Mouse (Mus musculus) left cerebral cortex, postnatal 10 days (tissue): Measurements from ENCODE around the gene Gdi2. TPM values are rescaled to one million over a fixed set of nuclear protein-coding genes. Genes with fewer than 3 reads are reported as not detected.

Experiments
- DNase-seq, 2 experiments: peaks; one replicate each; pipeline ENCODE4 v3.0.0; 2021 to 2022; ENCODE audit warnings: low spot score in 2 of 2, mixed read lengths in 1 of 2; ENCODE audit errors: extremely low spot score in 1 of 2
- intact Hi-C: fragments of 180-260 bp; cut with DNase I; formaldehyde crosslinking; loops from one replicate; pipeline ENCODE4 v1.15.1; 2025
- total RNA-seq, 2 experiments: library from RNA; stranded (reverse); gene quantifications; 2 replicates each; pipeline ENCODE4 v1.2.3; 2021

Gdi2 gene
- total RNA-seq, 2 experiments from 2014 or later: 344 to 350 TPM

DNA sequence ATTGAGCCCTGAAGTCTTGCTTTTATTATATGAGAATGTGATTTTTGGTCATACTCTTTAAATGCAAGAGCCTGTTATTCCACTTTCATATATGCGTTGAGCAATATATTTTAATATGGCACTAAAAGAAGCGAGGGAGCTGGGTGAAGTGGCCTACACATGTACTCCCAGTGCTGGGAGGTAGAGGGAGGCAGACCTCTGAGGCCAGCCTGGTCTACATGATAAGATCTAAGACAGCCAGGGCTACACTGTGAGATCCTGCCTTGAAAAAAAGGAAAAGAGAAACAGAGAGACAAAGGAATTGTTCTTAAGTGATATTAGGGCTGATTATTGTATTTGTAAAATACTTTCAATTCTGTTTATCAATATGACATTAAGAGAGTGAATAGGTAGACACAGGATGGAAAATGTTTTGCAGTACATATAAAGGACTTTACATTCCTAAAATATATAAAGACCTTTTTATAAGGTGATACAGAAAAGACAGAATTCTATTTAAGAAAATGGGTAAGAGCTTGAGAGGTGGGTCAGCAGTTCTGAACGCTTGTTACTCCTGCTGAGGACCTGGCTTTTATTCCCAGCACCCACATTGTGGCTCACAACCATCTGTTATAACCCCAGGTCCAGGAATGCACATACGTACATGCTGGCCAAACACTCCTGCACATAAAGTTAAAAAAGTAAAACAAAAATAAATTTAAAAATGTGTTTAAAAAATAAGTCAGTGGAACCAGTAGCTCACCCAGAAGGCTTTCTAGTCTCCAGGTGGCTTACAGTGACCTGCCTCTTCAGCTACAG is 6.4 kb downstream of the Gdi2 start:
- intact Hi-C loops: loop anchor here (5.0 kb wide), 1 partner anchor 137 kb away; no protein-coding TSS in a partner anchor
- DNase-seq: no peak

DNA sequence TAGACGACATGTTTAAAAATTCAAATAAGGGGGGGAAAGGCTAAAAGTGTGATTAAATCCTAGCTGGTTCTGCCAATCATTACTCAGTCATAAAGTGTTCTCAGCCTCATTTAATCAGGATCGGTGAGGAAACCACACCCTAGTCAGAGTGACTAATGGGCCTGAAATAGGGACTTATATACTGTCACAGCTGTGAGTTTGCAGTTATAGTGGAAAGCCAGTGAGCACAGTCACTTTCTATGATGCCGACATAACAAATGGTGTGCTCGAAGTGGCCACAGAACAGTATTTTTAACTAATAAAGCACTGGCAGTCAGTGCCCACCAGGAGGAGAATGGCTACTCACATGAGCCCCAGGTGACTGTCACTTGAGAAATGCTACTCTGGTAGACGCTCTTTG is 7.1 kb downstream of the Gdi2 start:
- intact Hi-C loops: loop anchor here (5.0 kb wide), 1 partner anchor 138 kb away; no protein-coding TSS in a partner anchor
- no peak for DNase-seq

DNA sequence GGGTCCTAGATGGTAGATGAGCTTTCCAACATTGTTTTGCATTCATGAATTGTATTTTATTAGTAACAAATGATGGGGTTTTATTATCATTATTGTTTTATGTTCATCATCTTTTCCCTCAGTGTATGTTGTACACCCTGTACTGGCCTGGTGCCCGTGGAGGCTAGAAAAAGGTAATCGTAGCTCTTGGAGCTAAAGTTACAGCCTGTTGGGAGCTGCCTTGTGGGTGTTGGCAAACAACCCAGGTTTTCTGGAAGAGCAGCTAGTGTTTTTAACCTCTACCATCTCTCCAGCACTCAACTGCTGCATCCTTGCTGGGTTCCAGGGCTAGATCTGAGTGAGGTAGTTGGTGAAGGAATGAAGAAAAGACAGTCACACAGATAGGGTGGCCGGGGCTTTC is 9.5 kb downstream of the Gdi2 start:
- intact Hi-C loops: no loop called here
- peak in 1 of 2 experiments; percentile 52 for DNase-seq

DNA sequence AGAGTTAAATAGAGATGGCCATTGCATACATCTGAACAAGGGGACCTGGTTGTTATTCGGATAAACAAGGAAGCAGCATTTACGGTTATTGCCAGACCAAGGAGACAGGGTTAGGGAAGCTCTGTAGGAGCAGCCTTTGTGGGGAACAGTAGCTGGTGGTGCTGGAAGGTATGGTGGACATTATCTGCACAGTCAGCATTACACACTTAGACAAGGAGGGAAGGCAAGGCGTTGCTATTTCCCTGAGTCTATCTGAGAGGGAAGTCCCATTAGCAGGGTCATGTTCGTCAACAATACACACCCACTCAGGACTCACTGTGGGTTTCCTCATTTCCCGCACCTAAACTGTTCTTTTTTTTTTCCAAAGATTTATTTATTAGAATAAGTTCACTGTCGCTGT is 10.0 kb downstream of the Gdi2 start:
- intact Hi-C loops: no loop called here
- DNase-seq: no peak

DNA sequence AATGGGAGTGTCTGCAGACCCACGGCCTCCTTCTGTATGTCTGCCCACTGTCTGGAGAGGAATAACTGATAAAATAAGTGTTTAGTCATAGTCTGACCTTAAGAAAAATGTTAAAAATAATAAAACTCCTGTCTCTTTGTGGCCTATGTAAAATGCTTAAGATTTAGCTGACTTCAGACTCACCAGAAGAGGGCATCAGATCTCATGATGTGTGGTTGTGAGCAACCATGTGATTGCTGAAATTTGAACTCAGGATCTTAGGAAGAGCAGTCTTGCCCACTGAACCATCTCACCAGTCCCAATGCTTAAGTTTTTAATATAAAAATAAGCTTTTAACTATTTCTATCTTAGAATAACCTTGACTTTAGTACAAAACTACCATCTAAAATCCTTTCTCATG is 25.3 kb downstream of the Gdi2 start:
- no peak for DNase-seq
- intact Hi-C loops: no loop called here

DNA sequence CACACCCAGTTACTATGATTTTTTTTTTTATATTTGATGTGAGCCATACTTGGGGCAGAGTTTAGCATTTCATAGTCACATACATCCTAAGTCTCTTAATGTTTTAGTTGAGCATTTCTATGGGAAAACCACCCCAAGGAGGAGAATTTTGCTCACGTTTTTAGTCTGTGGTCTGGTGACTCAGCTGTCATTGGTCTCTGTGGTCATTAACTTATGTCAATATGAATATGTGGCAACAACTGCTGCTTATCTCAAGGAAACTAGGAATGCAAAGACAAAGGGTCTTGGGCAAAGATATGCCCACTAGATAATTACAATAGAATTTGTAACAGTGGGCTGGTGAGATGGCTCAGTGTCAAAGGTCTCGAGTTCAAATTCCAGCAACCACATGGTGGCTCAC is 26.1 kb downstream of the Gdi2 start:
- intact Hi-C loops: no loop called here
- DNase-seq: no peak

DNA sequence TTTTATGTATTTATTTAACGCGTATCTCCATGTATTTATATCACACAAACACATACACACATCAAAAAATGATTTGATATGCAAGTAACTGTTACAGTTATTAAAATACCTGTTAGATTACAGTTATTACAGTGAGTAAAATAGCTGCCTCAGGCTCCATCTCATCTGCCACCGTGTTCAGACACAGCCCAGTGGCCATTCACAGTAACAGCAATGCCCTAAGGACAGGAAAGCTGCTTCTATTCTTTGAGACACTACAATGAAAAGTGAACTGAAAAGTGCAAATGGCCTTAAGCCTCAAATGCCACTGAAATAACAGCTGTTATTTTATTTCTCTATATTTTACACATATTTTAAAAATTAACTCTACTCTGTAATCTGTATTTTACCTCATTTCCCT is 52.9 kb downstream of the Gdi2 start:
- intact Hi-C loops: loop anchor here (5.0 kb wide), 1 partner anchor 33 kb away; no protein-coding TSS in a partner anchor

DNA sequence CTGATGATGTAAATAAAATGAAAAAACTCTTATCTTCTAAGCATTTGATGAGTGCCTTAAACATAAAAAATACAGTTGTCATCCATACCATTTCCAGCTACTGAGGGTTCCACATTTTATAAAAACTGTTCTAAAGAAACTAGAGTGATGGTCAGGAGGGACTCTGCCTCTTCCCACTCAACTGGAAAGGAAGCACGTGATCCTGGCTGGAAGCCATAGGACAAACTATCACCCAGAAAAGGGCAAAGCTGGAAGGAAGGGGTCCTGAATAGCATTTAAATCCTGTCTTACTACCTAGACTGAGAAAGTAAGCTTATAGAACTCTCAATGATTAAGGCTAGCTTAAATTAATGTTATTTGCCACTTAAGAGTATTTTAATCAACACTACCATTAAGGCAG is 56.4 kb downstream of the Gdi2 start:
- intact Hi-C loops: loop anchor here (5.0 kb wide), 1 partner anchor 37 kb away; no protein-coding TSS in a partner anchor
- no peak for DNase-seq

More for the DNA sequence above, 52.9 kb downstream of the Gdi2 start:
- DNase-seq: no peak

DNA sequence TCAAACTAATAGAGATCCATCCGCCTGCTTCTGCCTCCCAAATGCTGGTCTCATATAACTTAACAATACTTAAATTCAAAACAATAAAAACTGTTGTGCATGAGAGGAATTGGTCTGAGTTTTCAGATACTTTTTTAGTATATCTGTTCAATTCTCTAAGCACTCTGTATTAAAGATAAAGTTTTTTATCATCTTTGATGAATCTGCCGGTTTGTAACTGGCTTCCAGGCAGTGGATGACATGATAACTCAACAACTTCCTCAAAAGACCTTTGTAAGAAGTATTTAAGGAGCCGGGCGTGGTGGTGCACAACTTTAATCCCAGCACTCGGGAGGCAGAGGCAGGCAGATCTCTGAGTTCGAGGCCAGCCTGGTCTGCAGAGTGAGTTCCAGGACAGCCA is 58.4 kb downstream of the Gdi2 start:
- intact Hi-C loops: no loop called here

DNA sequence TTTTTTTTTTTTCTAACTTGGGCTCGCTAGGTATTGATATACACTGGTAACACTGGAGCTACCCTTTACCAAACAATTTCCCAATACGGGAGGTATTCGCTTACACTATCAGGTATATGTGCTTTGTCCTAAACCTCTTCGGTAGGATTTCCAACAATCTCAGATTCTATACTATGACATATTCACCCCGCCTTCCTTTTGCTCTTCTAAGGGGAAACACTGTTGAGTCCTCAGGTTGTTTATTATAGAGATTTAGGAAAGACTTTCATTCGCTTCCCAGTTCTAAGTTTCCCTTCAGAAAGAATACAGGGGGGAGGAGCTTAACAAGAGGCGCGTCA is 71.9 kb downstream of the Gdi2 start:
- intact Hi-C loops: no loop called here

More for the DNA sequence above, 58.4 kb downstream of the Gdi2 start:
- DNase-seq: no peak

DNA sequence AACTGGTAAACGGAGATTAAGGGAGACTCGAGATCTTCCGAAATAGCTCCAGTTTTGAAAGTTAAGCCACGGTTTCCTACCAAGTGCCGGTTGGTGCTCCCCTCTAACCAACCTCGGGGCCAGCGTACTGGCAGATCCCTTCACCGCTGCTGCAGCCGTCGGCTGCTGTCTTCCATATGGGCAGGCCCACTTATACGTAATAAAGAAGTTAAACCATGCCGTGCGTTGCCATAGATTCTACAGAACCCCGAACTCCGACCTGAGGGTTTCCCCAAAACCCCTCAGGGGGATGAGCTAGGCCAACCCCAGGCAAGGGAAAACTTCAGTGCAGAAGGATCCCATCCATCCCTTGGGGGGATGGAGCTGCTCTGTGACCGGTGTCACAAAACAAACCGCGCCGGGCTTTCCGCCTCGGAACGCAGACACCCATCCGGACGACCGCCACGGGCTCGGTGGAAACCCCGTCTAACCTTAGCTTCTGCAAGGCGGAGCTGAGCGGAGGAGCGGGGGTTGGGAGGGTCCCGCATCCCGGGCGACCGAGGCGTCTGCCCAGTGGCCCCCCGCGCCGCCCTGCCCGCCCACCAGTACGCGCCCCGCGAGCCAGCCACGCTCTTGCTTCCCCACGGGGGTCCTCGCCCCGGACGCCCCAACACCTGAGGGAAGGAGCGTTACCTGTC is 72.4 kb downstream of the Gdi2 start:
- peak; percentile 21 to 76 for DNase-seq
- intact Hi-C loops: no loop called here

More for the DNA sequence above, 71.9 kb downstream of the Gdi2 start:
- no peak for DNase-seq

DNA sequence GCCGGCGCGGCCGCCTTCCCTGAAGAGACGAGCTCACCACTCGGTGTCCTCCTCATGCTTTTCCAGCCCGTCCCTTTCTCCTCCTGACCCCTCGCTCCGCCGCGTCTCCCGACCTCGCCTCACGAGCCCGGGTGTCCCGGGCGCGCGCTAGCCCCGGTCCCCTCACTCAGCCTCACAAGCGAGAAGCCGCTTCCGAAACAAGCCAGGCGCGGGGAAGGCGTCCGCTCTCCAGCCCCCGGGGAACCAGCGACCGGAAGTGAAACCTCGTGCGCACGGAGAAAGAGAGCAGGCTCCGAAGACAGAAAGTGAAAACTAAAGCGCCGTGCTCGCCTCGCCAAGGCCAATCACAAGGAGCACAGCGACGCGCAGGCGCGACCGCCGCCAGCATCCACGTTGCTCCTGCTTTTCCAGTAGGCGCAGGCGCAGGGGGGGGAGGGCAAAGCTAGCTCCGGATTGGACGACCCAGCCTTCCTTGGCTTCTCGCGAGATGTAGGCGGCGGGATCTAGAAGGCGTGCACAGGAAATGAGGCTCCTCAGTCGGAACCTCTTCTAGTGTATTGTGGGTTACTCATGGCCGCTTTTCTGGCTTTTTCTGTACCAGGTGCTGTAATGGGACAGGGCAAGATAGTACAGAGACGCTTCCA is 73.1 kb downstream of the Gdi2 start, which contains the start of gene Fam208b:
Gene Fam208b, minus strand, starts transcription at position 314 of the 644 bp plus-strand sequence.
- intact Hi-C loops: no loop called here
- peak; percentile 99 for DNase-seq

Other genes starting within 250 kb of the Gdi2 start
- gene Fam208b, start 73.0 kb downstream of the Gdi2 start, total RNA-seq: 10 to 100 TPM; 28.0 to 28.4 TPM
- 10 to 100 TPM; 29.4 to 32.2 TPM for gene Asb13, start 96.0 kb downstream of the Gdi2 start, total RNA-seq